Mouse (Mus musculus) ZHBTc4 (cell line): ENCODE measurements at regions not wholly inside any gene's neighbourhood (a gene's known extent, or its start where the extent isn't known, plus 50 kb on each side); places are given as distances from the start of the nearest gene placed in this dataset.

Experiments used
- DNase-seq: peaks from one replicate; pipeline ENCODE4 v3.0.0-alpha.2; 2011; ENCODE audit warnings: low read depth, low spot score

DNA sequence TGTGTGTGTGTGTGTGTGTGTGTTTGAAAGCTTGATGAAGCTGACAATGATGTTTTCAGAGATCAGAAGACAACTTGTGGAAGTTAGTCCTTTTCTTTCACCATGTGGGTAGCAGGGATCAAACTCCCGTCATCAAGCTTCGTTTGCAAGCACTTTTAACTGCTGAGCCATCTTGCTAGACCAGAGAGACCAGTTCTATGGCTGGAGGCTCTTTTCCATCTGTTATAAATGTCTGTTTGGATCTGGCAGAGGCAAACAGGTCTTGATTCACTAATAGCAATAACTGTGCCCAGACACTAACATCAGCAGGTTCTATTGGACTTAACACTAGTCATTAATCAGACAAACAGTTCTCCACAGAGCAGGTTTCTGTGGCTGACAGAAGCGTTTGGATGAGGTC is 150.1 kb upstream of the Stmnd1 start:
- DNase-seq, result no peak

DNA sequence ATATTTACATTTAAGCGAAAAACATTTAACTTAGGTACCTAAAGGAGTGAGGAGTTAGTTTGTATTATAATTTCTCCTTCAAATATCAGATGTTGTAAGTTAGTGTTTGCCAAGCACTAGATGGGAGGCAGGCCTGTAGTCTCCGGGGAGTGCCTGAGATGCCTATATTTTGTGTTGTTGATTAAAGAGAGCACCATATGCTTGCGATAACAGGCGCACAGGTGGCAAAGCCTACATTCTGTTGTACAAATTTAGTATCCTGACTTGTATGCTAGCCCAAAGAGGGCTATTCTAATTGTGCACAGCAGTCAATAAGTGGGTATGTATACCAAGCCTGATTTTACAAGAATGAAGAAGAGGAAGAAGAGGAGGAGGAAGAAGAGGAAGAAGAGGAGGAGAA is 151.8 kb upstream of the Atxn1 start:
- DNase-seq, result no peak

DNA sequence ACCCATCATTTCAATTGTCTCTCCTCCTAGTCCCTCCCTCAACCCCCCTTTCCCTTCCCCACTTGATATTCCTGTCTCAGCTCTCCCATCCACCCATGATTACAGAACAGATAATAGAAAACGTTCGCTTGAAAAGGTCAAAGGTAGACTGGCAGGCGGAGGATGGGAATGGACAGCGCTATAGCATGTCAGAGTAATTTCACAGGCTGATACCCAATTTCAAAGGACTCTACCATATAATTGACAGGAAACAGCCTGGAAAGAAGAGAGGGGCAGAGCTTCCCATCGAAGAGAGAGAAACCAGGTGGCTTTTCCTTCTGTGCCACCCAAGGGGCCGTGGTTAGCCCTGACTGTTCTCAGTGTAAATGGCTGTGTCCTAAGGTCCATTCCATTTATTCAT is 140.2 kb upstream of the Atxn1 start:
- no peak for DNase-seq

DNA sequence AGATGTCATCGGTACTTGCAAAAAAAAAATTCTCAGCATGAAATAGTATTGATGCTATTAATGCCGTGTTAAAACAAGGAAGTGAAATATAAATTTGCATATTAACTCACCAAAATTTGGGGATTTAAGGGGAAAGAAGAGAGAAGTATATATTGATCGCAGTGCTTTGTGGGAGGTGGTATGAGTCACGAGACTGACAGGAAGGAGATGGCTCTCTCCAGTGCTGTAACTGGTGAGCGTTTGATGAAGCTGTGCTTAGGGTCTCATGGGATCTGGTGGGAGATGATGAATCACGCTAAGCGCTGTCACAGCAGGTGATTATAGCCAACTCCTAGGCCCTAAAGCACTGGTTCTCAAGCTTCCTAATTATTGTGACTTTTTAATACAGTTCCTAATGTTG is 133.8 kb upstream of the Atxn1 start:
- no peak for DNase-seq

DNA sequence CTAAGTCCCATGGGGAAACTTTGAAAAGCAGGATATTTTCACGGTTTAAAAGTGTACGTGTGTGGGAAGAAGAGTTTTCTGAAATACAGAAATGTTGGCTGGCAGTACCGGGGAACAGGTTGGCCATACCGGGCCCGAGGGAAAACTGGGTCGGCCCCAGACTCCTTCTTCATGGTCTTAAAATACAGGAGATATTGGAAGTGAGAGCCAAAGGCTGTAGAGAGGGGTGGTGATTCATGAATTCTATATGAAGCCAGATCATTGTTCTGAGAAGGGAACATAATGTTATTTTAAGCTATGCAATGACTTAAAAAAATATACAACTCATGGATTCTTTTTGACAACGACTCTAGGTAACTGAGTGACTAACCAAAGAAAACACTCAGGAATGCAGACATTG is 133.3 kb upstream of the Atxn1 start:
- DNase-seq, result no peak

DNA sequence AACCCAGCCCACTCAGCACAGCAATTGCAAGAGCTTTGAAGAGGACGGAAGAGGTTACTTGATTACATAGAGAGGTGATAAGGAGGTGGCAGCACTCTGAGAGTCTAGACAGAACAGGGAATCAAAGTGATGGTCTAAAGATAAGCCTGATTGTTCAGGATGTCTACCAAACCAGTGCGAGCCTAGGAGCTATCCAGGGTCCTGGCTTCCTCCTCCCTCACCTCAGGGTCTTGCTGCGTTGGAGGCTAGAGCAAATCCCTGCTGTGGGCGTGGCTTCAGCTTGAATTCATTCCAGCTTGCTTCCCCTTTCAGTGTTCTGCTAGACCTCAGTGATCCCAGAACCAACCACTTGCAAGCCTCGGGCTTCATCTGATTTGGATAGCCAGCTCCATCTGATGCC is 132.2 kb upstream of the Atxn1 start:
- DNase-seq, result peak; percentile 94

DNA sequence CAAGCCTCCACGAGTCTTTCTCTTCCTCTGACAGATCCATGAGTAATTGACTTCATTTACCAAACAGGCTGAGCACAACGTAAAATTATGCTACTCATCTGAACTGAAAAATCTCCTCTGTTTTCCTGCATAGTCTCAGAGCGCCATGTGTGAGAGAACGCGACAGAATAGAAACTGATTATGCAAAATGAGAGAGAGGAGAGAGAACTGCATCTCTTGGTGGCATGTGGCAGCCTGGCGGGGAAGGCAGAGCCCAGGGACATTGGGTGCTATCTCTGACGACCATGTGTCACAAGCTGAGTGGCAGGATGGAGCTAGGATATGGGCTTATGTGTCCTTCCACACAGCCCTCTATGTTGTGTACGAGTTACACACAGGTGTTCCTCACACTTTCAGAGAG is 131.6 kb upstream of the Atxn1 start:
- no peak for DNase-seq

DNA sequence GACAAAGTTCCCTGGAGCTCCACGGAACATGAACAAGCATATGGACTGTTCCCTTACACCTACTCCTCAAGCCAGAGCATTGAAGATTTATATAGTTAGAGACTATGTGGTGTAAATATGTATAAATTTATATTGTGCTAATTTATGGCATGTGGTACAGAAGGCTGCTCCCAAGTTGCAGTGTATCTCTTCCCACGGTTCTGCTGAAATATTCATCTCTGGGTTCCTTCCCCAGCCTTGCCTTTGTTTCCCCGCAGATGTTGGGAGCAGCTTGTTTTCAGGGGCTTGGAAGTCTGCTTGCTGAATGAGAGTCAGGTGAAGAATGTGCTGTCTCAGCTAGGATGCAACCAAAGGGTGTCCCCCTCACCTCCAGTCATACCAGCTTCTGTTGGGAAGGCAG is 128.0 kb upstream of the Atxn1 start:
- no peak for DNase-seq

DNA sequence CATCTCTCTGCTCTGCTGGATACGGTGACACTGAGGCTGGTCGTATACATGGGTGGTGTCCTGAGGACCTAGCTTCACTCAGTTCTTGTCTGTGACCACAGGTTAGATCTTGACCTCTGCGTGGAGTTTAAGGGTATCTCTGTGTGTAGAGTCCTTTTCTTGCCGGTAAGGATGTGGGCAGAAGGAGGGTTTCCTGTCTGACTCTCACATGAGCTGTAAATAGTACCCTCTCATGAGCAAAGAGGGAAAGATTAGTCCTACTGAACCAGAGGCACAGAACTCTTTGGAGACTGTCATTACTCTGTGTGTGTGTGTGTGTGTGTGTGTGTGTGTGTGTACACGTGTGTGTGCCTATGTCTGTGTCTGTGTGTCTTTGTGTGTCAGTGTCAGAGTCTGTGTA is 126.3 kb upstream of the Atxn1 start:
- no peak for DNase-seq

DNA sequence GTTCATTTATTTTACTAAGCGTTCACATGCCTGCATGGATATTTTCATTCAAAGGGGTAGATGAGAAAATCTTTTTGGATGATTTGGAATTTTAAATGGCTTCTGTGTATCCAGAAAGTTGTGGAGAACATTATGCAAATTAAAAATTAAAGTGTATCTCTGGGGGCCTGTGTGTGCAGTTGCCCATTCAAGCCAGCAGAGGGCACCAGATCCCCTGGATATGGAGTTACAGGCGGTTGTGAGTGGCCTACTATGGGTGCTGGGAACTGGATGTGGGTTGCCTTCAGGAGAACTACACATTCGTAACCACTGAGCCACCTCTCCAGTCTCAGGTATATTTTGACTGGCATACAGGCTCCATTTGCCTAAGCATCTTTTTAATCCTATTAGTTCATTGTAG is 123.4 kb upstream of the Atxn1 start:
- peak; percentile 25 for DNase-seq

DNA sequence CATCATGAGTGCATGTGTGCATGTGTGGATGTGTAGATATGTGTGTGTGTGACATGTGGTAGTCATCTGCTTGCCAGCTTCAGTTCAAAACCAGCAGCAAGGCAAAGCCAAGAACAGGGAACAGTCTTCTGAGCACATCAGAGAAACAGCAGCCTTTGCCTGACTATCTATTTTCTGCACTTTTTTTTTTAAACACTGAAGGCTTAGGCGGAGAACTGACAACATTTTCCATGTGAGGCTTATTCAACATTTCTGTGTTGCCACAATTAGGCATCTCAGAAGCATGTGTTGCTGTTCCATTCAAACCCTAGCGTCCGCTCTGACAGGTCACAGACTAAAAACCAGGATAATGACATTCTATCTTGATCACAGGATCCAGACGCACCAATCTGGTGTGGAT is 122.9 kb upstream of the Atxn1 start:
- DNase-seq, result no peak

DNA sequence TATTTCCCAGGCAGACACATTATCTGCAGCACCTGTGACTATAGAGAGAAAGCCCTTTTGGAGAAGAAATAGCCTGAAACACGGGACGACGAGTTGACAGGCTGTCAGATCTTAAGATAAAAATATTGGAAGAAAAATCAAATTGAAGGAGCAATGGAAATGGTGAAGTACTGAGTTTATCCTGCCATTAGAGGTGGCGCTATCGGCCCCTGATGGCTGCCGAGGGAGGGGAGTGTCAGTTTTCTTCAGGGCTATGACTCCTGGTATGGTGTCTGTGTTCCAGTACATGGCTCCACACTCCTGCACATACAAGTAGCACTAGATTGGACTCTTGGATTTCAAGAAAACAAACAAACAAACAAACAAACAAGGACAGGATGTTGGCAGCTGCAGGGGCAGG is 112.1 kb upstream of the Atxn1 start:
- DNase-seq, result peak; percentile 21

DNA sequence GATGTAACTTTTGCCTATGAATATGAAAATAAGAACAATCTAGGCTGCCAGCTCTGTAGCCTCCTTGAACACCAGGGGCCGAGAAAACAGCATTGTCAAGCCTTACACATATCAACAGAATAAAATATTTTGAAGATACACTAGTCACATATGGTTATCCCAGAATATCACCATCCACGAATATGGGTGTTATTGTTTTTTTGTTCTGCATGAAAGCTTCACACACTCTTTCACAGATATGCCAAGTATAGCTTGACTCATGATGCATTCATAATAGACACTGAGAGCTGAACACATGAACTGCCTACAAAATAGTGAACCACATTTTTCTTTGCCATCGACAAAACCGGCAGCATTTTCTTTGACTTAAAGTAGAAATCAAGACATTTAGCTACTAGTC is 106.9 kb upstream of the Atxn1 start:
- no peak for DNase-seq

DNA sequence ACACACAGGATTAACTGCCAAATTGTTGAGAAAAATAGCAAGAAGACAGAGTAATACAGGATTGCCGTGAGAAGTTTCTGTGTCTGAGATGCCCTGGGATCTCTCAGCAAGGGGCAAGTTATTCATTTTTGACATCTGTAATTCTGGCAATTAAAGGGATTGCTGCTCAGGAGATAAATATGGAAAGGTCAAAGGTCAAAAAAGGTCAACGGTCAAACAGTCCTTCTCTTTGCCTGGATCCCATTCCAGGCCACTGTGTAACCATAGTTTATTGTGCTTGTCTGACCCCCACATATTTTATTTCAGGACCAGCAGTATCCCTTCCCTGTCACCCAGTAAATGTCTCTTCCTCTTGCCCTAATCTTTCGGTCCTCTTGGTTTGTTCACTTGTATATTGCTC is 104.8 kb upstream of the Atxn1 start:
- DNase-seq, result no peak

DNA sequence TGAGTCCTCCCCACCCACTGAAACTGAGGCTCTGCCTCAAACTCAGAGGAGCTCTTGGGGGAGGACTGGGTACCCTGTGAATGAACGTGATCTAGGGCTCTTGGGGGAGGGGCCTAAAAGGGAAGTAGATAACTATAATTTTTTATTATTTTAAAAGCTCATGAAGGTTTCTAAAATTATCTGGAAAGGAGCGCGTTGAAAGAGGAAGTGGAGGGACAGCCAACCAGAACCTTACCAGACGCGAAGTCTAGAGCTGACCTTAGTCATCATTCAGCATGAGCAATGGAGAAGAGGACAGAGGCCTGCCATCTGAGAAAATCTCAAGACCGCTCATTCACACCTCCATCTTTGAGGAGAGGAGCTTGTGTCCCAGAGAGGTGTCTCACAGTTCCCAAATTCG is 98.0 kb upstream of the Atxn1 start:
- DNase-seq, result no peak

DNA sequence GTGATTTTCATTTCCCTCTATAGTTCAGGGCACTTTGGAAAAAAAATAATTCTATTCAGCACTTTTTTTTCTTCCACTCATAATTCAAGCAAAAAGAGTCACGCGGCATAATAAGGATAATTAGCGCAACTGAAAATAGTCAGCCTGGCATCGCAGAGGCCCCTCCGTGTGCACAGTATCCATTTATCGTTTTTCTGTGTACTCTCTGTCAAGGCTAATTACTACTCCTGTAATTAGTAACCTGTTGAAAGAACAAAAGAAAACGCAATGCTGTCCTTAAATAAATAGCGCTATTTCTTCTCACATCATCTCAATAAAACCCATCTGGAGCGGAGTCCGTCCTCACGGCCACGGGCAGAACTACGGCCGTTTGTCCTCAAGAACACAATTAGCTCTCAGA is 95.1 kb upstream of the Atxn1 start:
- no peak for DNase-seq

DNA sequence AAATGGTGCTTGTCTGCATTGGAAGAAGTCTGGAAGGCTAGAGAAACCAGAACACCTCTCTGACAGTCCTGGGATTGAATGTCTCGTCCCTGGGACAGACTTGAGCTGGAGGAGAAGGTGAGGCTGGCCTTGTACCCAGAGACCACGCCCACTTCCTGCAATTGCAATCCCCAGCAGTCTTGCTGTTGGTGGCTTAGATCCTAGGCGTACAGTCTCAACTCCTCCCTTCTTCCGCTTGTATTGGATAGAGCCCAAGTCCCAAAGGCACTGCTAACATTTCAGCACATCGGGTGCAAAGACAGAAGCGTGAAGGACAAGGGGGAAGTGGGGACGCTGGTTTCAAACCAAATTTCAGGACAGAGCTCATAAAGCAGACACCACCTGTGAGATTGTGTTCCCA is 94.1 kb upstream of the Atxn1 start:
- peak; percentile 82 for DNase-seq

DNA sequence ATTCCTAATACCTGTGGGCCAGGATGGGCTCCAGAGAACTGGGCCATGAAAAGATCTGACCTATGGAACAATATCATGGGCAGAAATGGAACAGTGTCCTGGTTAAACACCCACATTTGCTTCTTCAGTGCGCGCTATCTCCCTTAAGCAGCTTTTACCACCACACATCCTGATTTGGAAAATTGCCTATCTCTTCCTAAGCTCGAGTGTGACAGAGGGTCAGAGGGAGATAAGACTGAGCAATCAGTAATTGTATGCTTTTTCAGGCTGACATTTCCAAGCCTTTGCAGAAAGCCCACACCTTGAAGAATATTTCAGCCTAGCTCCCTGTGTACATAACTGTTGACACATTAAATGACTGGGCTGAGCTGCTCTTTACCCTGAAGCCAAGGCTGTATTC is 93.5 kb upstream of the Atxn1 start:
- DNase-seq, result no peak

DNA sequence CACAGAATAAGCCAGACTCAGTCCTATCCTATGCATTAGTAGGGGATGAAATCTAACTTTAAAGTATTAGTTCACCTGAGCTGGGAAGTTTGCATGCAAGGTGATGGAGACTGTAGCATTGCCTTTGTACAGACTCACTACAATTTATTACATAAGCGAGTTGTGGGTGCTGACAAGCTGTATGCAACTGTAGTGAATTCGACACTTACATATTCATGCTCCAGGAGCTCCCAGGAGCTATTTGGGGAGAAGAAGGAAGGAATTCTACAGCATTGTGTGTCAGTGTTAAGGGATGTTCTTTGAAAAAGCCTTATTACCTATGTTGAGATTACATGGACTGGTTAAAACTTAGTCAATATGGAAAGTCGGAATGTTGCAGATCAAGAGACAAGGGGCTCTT is 90.6 kb upstream of the Atxn1 start:
- no peak for DNase-seq

DNA sequence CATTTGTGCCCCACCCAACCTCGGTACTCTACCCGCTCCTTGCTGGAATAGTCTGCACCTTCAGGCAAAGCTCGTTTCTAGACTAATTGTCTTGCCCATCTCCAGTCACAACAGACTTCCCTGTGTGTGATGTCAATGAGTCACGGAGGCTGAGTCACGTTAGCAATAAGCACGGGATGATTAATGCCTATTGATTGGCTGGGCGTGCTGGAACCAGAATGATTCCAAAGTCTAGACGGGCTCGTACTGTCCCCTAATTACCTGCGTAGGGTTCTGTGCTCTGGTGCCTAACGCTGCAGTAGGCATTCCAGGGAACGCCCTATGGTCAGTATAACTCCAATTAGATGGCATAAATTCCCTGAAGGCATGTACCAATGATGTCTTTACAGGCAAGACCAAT is 78.8 kb upstream of the Atxn1 start:
- DNase-seq, result no peak

DNA sequence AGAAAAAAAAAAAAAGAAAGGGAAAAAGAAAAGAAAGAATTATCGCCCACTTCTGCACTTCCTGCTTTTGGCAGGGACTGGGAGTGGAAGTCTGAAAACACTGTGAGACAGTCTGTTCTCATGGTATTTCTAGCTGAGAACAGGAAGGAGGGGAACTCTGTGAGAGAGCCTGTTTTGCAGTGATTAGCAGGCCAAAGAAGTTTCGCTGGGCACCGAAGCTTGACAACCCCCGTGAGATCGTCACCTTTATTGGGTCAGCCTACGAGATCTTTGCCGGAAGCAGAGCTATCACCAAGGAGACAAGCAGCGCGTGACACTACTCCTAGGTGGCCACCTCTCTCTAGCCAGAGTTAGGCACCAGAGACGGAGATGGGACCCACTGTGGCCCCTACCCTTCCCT is 78.2 kb upstream of the Atxn1 start:
- peak; percentile 33 for DNase-seq

DNA sequence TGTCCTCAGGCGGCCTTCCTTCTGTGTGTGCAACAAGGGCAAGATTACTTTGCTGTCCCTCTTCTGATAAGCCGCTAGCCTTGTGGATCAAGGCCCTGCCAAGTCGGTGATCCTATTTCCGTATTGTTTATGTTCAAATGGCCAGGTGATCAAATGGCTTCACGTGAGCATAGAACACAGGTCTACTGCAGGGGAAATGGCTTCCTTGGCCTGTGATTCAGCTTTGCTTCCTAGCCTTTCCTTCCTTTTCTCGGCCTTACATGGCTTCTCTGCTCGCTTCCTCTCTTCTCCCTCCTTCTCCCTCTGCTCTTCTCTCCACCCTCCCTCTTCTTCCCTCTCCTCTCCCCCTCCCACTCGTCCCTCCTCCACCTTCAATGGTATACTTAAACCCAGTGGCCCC is 77.4 kb upstream of the Atxn1 start:
- DNase-seq, result no peak

DNA sequence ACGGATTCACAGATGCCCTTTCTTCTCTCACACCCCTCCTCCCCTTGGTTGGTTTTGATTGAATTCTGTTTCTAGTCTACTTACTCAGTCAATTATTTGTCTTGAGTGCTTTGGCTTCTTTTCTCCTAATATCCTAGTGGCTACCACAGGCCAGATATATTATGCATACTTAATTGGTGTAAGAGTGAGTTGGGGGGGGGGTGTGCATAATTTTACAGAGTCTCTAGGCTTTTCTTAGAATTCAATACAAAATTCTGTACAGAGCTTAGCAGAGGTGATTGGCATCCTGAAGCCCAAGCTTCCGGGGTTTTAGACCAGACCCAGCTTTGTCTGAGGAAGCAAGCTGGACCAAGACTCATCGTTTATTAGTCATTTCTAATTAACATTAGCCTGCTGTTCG is 76.7 kb upstream of the Atxn1 start:
- no peak for DNase-seq

DNA sequence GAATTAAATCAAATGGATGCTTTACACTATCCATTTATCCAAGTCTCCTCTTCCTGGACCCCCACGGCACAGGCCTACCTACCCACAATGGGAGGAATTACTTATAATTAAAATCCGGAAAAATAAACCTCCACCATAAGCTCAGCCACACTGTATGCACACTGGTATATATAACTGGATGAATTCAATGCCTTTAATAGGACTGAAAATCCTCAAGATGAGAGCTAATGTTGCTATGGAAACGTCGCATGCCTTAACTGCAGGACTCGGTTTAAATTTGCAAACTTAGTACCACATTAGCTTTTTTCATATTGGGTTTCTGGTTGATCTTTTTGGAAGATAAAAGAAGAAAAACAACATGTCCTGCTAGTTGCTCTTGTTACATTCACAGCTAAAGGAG is 75.3 kb upstream of the Atxn1 start:
- no peak for DNase-seq
